Mouse (Mus musculus): ENCODE results near the gene Per1. TPM values are rescaled to one million over a fixed set of nuclear protein-coding genes. Genes with fewer than 3 reads are reported as not detected.

The Per1 gene
- polyA plus RNA-seq, 1 experiment from 2014 or later = 13.4 TPM

DNA sequence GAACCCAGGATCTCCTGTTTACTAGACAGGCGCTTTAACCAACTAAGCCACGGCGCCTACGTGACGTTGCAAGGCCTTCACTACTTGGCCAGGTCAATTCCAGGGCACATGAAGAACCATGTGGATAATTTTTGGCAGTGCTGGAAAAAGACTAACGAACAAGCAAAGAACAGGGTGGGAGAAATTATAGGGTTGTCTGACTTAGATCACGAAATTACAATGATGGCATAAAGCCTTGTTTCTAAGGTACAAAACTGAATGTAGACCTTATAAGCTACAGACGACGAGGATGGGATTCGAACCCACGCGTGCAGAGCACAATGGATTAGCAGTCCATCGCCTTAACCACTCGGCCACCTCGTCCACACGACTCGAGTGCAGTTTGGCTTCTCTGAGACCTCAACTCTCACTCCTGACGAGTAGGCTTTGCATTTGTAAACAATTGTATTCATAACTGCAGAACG, 32.2 kb upstream of the Per1 start:
- ATAC-seq (replicated peaks; ENCODE audit: low FRiP score, low TSS enrichment, low read depth) = peak; percentile 57
- no peaks in the 10 kb centered on the region for H3K27me3 ChIP-seq (replicated peaks; ENCODE audit: control insufficient read depth, insufficient read depth, low read length)
- H3K4me1 ChIP-seq (replicated peaks; ENCODE audit: control insufficient read depth, insufficient read depth, low read length) = peaks cover 21% of the 10 kb centered on the region
- H3K9ac ChIP-seq (ENCODE audit: low read length) = peak overlapping the region; percentile 67
- peak overlapping the region; percentile 93 for H3K4me3 ChIP-seq (ENCODE audit: low read depth, low read length)
- no peaks in the 10 kb centered on the region for H3K36me3 ChIP-seq (ENCODE audit: control insufficient read depth, insufficient read depth, low read length)
- H3K27ac ChIP-seq (ENCODE audit: low read depth) = peak overlapping the region; percentile 73; the same call in 1 of the 2 replicates
- peak overlapping the region; percentile 80 for H3K4me2 ChIP-seq (ENCODE audit: low read length)
- DNase-seq (ENCODE audit: low spot score) = peak; percentile 100
- 0% methylated on average over 19 of the region's 19 CpGs for WGBS
- H3K9me3 ChIP-seq (ENCODE audit: control insufficient read depth, low read length) = no peaks in the 10 kb centered on the region

DNA sequence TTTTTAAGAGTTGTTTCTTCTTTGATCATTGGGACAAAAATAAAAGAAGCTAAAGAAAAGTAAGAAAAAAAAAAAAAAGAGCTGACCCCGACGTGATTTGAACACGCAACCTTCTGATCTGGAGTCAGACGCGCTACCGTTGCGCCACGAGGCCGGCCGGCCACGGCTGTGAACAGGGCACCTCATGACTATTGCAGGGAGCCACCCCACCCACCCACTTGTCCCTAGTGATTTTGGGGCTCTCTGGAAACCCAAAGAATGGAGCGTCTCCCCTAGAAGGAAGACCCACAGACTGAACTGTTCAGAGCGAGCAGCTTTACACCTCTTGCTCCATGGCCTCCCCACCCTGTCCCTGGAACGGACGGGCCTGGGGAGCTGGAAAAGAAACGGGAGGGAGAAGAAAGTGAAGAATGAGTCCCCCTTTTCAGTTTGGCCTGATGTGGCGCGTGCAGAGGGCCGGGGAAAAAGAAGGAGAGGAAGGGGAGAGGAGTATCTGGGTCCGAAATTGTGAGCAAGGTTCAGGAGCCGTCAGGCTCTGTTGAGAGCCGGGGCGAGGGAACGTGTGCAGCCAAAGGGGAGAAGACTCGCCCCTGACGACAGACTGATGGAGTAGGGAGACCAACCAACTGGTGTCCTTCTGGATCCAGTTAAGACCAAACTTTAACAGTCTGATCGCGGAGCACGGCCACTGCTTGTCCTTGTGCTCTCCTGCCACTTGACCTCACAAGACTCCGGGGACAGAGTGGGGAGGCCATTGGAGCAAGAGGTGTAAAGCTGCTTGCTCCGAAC, 31.4 kb upstream of the Per1 start:
- Histone ChIP-seq H3K9ac (ENCODE audit: low read length) (peak overlapping the region; percentile 67), H3K4me1 (replicated peaks; ENCODE audit: control insufficient read depth, insufficient read depth, low read length) (peaks cover 17% of the 10 kb centered on the region), H3K4me2 (ENCODE audit: low read length) (peak overlapping the region; percentile 80), H3K27ac (ENCODE audit: low read depth) (peak overlapping the region; percentile 73), H3K4me3 (ENCODE audit: low read depth, low read length) (peak overlapping the region; percentile 93), H3K36me3 (ENCODE audit: control insufficient read depth, insufficient read depth, low read length) (no peaks in the 10 kb centered on the region), H3K27me3 (replicated peaks; ENCODE audit: control insufficient read depth, insufficient read depth, low read length) (no peaks in the 10 kb centered on the region), H3K9me3 (ENCODE audit: control insufficient read depth, low read length) (no peaks in the 10 kb centered on the region)
- under 1% methylated on average over 31 of the region's 31 CpGs for WGBS
- DNase-seq (ENCODE audit: low spot score) (peak; percentile 99), ATAC-seq (replicated peaks; ENCODE audit: low FRiP score, low TSS enrichment, low read depth) (peak; percentile 47; the same call in 1 of the 2 replicates)

DNA sequence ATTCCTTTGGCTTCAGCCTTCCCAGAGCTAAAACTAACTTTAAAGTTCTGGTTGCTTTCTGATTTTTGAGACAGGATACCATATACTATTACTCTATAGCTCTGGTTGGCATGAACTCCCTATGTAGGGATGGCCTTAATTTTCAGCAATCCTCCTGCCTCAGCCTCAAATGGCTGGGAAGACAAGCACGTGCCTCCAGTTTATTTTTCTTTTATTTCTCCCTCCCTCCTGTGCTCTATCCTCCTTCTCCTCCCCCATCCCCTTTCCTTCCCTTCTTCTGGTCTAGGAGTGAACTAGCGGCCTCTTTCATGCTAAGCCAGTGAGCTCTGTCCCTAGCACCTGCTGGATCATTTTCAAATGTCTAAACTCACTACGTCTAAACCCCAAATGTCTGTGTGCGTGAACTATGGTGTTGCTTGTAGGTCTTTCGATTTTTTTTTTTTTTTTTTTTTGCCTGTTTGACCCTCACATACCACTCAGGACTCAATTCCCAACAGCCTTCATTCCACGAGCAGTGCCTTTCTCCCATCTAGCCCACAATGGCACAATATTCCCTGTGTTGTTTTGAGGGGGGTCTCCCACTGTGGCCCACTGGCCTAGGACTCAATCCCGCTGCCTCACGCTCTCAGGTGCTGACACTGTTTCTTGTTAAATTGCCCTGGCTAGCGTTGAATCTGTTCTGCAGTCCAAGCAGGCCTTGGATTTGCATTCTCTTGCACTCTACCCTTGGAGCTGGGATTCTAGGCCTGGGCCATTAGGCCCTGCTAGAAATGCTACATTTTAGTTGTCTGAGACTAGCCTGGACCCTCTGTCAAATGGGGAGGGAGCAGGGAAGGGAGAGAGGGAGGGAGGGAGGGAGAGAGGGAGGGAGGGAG, 30.5 kb upstream of the Per1 start:
- H3K36me3 ChIP-seq (ENCODE audit: control insufficient read depth, insufficient read depth, low read length) = no peaks in the 10 kb centered on the region
- peak overlapping the region; percentile 67 for H3K9ac ChIP-seq (ENCODE audit: low read length)
- H3K4me2 ChIP-seq (ENCODE audit: low read length) = peak overlapping the region; percentile 80
- peak overlapping the region; percentile 73; the same call in 1 of the 2 replicates for H3K27ac ChIP-seq (ENCODE audit: low read depth)
- peak overlapping the region; percentile 93 for H3K4me3 ChIP-seq (ENCODE audit: low read depth, low read length)
- no peaks in the 10 kb centered on the region for H3K9me3 ChIP-seq (ENCODE audit: control insufficient read depth, low read length)
- H3K4me1 ChIP-seq (replicated peaks; ENCODE audit: control insufficient read depth, insufficient read depth, low read length) = peaks cover 15% of the 10 kb centered on the region
- DNase-seq (ENCODE audit: low spot score) = no peak
- H3K27me3 ChIP-seq (replicated peaks; ENCODE audit: control insufficient read depth, insufficient read depth, low read length) = no peaks in the 10 kb centered on the region
- ATAC-seq (replicated peaks; ENCODE audit: low FRiP score, low TSS enrichment, low read depth) = no peak
- 56% methylated on average over 9 of the region's 9 CpGs for WGBS

DNA sequence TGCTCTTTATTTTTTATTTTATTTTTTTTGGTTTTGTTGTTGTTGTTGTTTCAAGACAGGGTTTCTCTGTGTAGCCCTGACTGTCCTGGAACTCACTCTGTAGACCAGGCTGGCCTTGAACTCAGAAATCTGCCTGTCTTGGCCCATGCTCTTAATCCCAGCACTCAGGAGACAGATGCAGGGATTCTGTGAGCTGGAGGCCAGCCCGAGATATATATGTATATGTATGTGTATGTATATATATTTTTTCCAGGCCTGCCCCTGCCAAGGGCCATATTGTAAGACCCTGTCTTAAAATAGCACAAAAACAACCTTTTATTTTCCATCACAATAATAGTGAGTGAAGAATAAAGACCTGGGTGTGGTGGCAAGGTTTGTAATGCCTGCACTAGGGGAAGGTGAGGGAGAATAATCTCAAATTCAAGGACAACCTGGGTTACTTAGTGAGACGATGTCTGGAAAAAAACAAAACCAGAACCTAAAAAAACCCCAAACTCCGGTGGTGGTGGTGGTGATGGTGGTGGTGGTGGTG, 29.6 kb upstream of the Per1 start:
- ATAC-seq (replicated peaks; ENCODE audit: low FRiP score, low TSS enrichment, low read depth) = no peak
- H3K9ac ChIP-seq (ENCODE audit: low read length) = no peak overlapping the region
- H3K9me3 ChIP-seq (ENCODE audit: control insufficient read depth, low read length) = no peaks in the 10 kb centered on the region
- peak overlapping the region; percentile 28; the same call in 1 of the 2 replicates for H3K4me3 ChIP-seq (ENCODE audit: low read depth, low read length)
- no peaks in the 10 kb centered on the region for H3K27me3 ChIP-seq (replicated peaks; ENCODE audit: control insufficient read depth, insufficient read depth, low read length)
- H3K4me2 ChIP-seq (ENCODE audit: low read length) = no peak overlapping the region
- no peak overlapping the region for H3K27ac ChIP-seq (ENCODE audit: low read depth)
- DNase-seq (ENCODE audit: low spot score) = no peak
- H3K36me3 ChIP-seq (ENCODE audit: control insufficient read depth, insufficient read depth, low read length) = no peaks in the 10 kb centered on the region
- peaks cover 15% of the 10 kb centered on the region for H3K4me1 ChIP-seq (replicated peaks; ENCODE audit: control insufficient read depth, insufficient read depth, low read length)
- WGBS = 57% methylated on average over 3 of the region's 3 CpGs

DNA sequence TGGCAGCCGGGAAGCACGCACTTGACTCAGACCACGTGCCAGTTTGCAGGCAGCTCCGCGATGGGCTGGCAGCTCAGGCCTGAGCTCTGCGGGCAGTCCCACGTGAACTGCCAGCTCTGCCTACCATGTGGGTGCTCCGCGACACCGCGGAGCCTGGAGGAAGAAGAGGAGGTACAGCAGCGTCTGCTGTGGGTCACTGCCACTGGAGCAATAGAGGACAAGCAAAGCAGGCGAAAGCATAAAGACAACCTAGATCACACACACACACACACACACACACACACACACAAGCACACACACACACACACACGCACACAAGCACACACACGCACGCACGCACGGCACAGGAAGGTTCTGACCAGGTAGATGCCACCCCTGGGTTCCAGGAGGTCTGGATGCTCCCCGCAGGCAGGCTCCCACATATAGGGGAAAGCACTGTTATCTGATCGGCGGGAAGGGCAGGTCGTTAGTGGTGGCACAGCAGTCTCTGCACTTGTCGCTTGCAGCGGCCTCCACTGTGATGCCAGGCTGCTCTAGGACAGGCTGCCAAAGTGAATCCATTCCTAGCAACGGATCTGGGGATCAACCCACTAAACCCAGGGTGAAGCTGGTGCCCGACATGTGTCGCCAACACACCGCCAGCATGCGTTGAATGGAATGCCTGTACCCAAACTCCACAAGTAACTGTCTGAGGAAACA, 28.7 kb upstream of the Per1 start:
- H3K4me2 ChIP-seq (ENCODE audit: low read length) = peak overlapping the region; percentile 64
- DNase-seq (ENCODE audit: low spot score) (peak; percentile 64), ATAC-seq (replicated peaks; ENCODE audit: low FRiP score, low TSS enrichment, low read depth) (no peak)
- H3K4me3 ChIP-seq (ENCODE audit: low read depth, low read length) = peak overlapping the region; percentile 28
- peaks cover 11% of the 10 kb centered on the region for H3K4me1 ChIP-seq (replicated peaks; ENCODE audit: control insufficient read depth, insufficient read depth, low read length)
- H3K9me3 ChIP-seq (ENCODE audit: control insufficient read depth, low read length) = no peaks in the 10 kb centered on the region
- 1% methylated on average over 29 of the region's 29 CpGs for WGBS
- peak overlapping the region; percentile 29; the same call in 1 of the 2 replicates for H3K9ac ChIP-seq (ENCODE audit: low read length)
- no peaks in the 10 kb centered on the region for H3K27me3 ChIP-seq (replicated peaks; ENCODE audit: control insufficient read depth, insufficient read depth, low read length)
- no peak overlapping the region for H3K27ac ChIP-seq (ENCODE audit: low read depth)
- no peaks in the 10 kb centered on the region for H3K36me3 ChIP-seq (ENCODE audit: control insufficient read depth, insufficient read depth, low read length)

DNA sequence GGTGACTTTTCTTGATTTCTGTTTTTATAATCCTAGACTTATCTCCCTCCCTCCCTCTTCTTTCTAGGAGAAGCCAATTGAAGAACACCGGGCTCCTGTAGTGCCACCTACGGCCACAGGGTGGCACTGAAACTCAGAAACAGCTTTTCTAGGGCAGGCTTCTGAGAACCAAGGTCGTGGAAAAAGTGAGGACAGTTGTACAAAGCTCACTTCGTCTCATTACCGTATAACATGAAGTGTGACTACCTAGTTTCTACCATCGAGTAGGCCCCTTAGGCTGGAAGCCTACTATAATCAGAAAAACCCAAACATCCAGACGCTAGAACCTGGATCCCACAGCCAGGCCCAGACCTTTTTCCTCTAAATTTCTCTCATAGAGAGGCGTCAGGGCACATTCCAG, 28.1 kb upstream of the Per1 start:
- 11% methylated on average over 8 of the region's 8 CpGs for WGBS
- Histone ChIP-seq H3K4me3 (ENCODE audit: low read depth, low read length) (peak overlapping the region; percentile 28), H3K9ac (ENCODE audit: low read length) (no peak overlapping the region), H3K36me3 (ENCODE audit: control insufficient read depth, insufficient read depth, low read length) (no peaks in the 10 kb centered on the region), H3K27ac (ENCODE audit: low read depth) (no peak overlapping the region), H3K4me1 (replicated peaks; ENCODE audit: control insufficient read depth, insufficient read depth, low read length) (peaks cover 8% of the 10 kb centered on the region), H3K4me2 (ENCODE audit: low read length) (peak overlapping the region; percentile 64), H3K27me3 (replicated peaks; ENCODE audit: control insufficient read depth, insufficient read depth, low read length) (no peaks in the 10 kb centered on the region), H3K9me3 (ENCODE audit: control insufficient read depth, low read length) (no peaks in the 10 kb centered on the region)
- ATAC-seq (replicated peaks; ENCODE audit: low FRiP score, low TSS enrichment, low read depth) (no peak), DNase-seq (ENCODE audit: low spot score) (peak; percentile 94)

DNA sequence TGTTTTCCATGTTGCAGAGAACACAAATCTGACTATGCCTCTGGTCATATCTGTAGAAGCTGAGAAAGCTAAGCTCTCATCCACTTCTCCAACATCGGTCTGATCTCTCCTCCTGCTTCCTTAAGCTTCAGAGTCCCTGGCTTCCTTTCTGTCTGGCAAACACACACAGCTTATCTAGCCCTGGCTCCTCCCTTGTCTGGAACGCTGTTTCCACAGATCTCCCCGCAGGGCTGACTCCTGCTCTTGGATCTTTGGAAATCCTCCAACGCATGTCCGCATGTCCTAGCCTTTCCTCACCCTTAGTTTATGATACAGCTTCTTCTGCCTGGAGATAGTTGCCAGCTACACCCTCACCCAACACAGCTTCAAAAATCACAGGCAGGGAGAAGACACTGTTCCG, 27.4 kb upstream of the Per1 start:
- Histone ChIP-seq H3K4me3 (ENCODE audit: low read depth, low read length) (no peak overlapping the region), H3K9ac (ENCODE audit: low read length) (no peak overlapping the region), H3K4me1 (replicated peaks; ENCODE audit: control insufficient read depth, insufficient read depth, low read length) (peaks cover 13% of the 10 kb centered on the region), H3K4me2 (ENCODE audit: low read length) (0 out of 2 replicates have a peak overlapping the region, but pooled peaks have one; percentile 9), H3K27ac (ENCODE audit: low read depth) (no peak overlapping the region), H3K27me3 (replicated peaks; ENCODE audit: control insufficient read depth, insufficient read depth, low read length) (no peaks in the 10 kb centered on the region), H3K36me3 (ENCODE audit: control insufficient read depth, insufficient read depth, low read length) (no peaks in the 10 kb centered on the region), H3K9me3 (ENCODE audit: control insufficient read depth, low read length) (no peaks in the 10 kb centered on the region)
- no peak for ATAC-seq (replicated peaks; ENCODE audit: low FRiP score, low TSS enrichment, low read depth)
- 32% methylated on average over 6 of the region's 6 CpGs for WGBS
- DNase-seq (ENCODE audit: low spot score) = no peak

DNA sequence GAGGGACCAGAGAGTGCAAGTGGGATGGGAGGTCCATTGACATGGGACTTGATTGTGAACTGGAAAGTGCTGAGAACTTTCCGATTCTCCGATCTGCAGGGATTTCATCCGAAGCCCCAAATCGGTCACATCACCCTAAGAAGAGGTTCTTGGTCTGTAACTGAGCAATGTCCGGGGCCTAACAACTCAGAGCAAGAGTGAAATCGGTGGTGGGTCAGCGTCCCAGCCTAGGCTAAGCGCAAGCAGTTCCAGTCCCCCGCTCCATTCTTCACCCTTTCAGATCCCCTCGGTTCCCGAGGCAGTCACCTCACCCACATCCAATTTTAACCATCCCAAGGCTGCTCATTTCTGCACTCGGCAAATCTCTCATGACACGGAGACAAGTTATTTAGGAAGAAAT, 24.9 kb upstream of the Per1 start:
- Histone ChIP-seq H3K4me2 (ENCODE audit: low read length) (peak overlapping the region; percentile 71), H3K9me3 (ENCODE audit: control insufficient read depth, low read length) (no peaks in the 10 kb centered on the region), H3K27me3 (replicated peaks; ENCODE audit: control insufficient read depth, insufficient read depth, low read length) (no peaks in the 10 kb centered on the region), H3K4me1 (replicated peaks; ENCODE audit: control insufficient read depth, insufficient read depth, low read length) (peaks cover 18% of the 10 kb centered on the region), H3K36me3 (ENCODE audit: control insufficient read depth, insufficient read depth, low read length) (no peaks in the 10 kb centered on the region), H3K9ac (ENCODE audit: low read length) (peak overlapping the region; percentile 77), H3K4me3 (ENCODE audit: low read depth, low read length) (peak overlapping the region; percentile 71), H3K27ac (ENCODE audit: low read depth) (peak overlapping the region; percentile 91)
- ATAC-seq (replicated peaks; ENCODE audit: low FRiP score, low TSS enrichment, low read depth) = no peak
- WGBS = 1% methylated on average over 13 of the region's 13 CpGs
- no peak for DNase-seq (ENCODE audit: low spot score)
